Mouse (Mus musculus) kidney, postnatal 0 days (tissue): ENCODE measurements around the gene Adamts17. TPM values are rescaled to one million over a fixed set of nuclear protein-coding genes. Genes with fewer than 3 reads are reported as not detected.

Experiments used
- ATAC-seq: fragments of 200-750 bp; cut with Nextera tagmentation; replicated peaks from 2 replicates; pipeline ENCODE4 v1.8.0; 2017; ENCODE audit warnings: low read depth, moderate number of reproducible peaks, moderate TSS enrichment, moderate library complexity; ENCODE audit not compliant: low FRiP score
- DNase-seq: peaks from one replicate; pipeline ENCODE4 v3.0.0-alpha.2; 2016; ENCODE audit warnings: low spot score
- H3K27ac ChIP-seq: fragments of 300-500 bp; sonication (generic); 2 replicates; pipeline ENCODE4 v1.5.1; 2014; ENCODE audit warnings: mild to moderate bottlenecking
- H3K27me3 ChIP-seq: fragments of 300-500 bp; sonication (generic); 2 replicates; pipeline ENCODE4 v1.6.1; 2014; ENCODE audit warnings: low read length, mixed read lengths; ENCODE audit not compliant: insufficient read depth
- H3K36me3 ChIP-seq: fragments of 300-500 bp; sonication (generic); 2 replicates; pipeline ENCODE4 v1.6.1; 2014; ENCODE audit warnings: low read length, mixed read lengths; ENCODE audit not compliant: insufficient read depth
- H3K4me1 ChIP-seq: fragments of 300-500 bp; sonication (generic); replicated peaks from 2 replicates; pipeline ENCODE4 v1.6.1; 2014; ENCODE audit warnings: antibody characterized with exemption, low read length, mixed read lengths; ENCODE audit not compliant: insufficient read depth
- H3K4me2 ChIP-seq: fragments of 300-500 bp; sonication (generic); 2 replicates; pipeline ENCODE4 v1.6.1; 2014; ENCODE audit warnings: mild to moderate bottlenecking, low read length, moderate library complexity, mixed read lengths
- H3K4me3 ChIP-seq: fragments of 300-500 bp; sonication (generic); replicated peaks from 2 replicates; pipeline ENCODE4 v1.5.1; 2014; ENCODE audit warnings: low read depth, low read length
- H3K9ac ChIP-seq: fragments of 300-500 bp; sonication (generic); 2 replicates; pipeline ENCODE4 v1.6.1; 2014; ENCODE audit warnings: low read depth, low read length
- H3K9me3 ChIP-seq: fragments of 300-500 bp; sonication (generic); replicated peaks from 2 replicates; pipeline ENCODE4 v1.6.1; 2016; ENCODE audit warnings: low read length, inconsistent platforms, mixed read lengths
- CTCF ChIP-seq: IDR thresholded peaks from 2 replicates; pipeline ENCODE4 v1.5.1; 2016; ENCODE audit warnings: antibody characterized with exemption, low read depth, mild to moderate bottlenecking, moderate library complexity
- WGBS: fragments of 180-500 bp; shearing (Covaris S2); extraction: QIAGEN DNeasy Blood & Tissue Kit; methylation state at CpG from one replicate; pipeline ENCODE4 v1.1.7; 2014; 5-methylcytosine and 5-hydroxymethylcytosine counted together
- polyA plus RNA-seq: library from polyadenylated mRNA; unstranded; fragments of >200 nt; fragmentation: Nextera tagmentation; extraction: Ambion mirVana; gene quantifications from 2 replicates; pipeline ENCODE4 v1.2.1, GENCODE M21; 2015

Adamts17 gene
- polyA plus RNA-seq, 1 experiment from 2014 or later, result 3.1 TPM

GRCm38 (mm10) chr7:66935041-66935440 lies 95.5 kb downstream of the Adamts17 start:
- no peak overlapping the region for H3K9ac ChIP-seq
- no peak overlapping the region for H3K27ac ChIP-seq
- TF ChIP-seq CTCF, result no peak
- no peak for DNase-seq
- H3K4me3 ChIP-seq, result no peak overlapping the region
- no peaks in the 10 kb centered on the region for H3K27me3 ChIP-seq
- no peaks in the 10 kb centered on the region for H3K4me1 ChIP-seq
- no peak overlapping the region for H3K4me2 ChIP-seq
- 90% methylated on average over 6 of the region's 6 CpGs for WGBS
- no peaks in the 10 kb centered on the region for H3K9me3 ChIP-seq
- ATAC-seq, result no peak
- no peaks in the 10 kb centered on the region for H3K36me3 ChIP-seq

GRCm38 (mm10) chr7:66936042-66936755 lies 96.7 kb downstream of the Adamts17 start:
- no peaks in the 10 kb centered on the region for H3K9me3 ChIP-seq
- H3K36me3 ChIP-seq, result no peaks in the 10 kb centered on the region
- 72% methylated on average over 8 of the region's 8 CpGs for WGBS
- H3K4me1 ChIP-seq, result no peaks in the 10 kb centered on the region
- no peak for TF ChIP-seq CTCF
- no peak overlapping the region for H3K4me3 ChIP-seq
- H3K4me2 ChIP-seq, result no peak overlapping the region
- no peak overlapping the region for H3K9ac ChIP-seq
- DNase-seq, result no peak
- no peak for ATAC-seq
- H3K27me3 ChIP-seq, result no peaks in the 10 kb centered on the region
- no peak overlapping the region for H3K27ac ChIP-seq

GRCm38 (mm10) chr7:66936911-66937310 lies 97.4 kb downstream of the Adamts17 start:
- ATAC-seq (no peak), DNase-seq (no peak)
- 62% methylated on average over 2 of the region's 2 CpGs for WGBS
- Histone ChIP-seq H3K27me3 (no peaks in the 10 kb centered on the region), H3K4me3 (no peak overlapping the region), H3K4me1 (no peaks in the 10 kb centered on the region), H3K9ac (no peak overlapping the region), H3K4me2 (no peak overlapping the region), H3K27ac (no peak overlapping the region), H3K9me3 (no peaks in the 10 kb centered on the region), H3K36me3 (no peaks in the 10 kb centered on the region)
- no peak for TF ChIP-seq CTCF

- Histone ChIP-seq H3K27me3 (no peaks in the 10 kb centered on the region), H3K9me3 (no peaks in the 10 kb centered on the region), H3K27ac (no peak overlapping the region), H3K36me3 (no peaks in the 10 kb centered on the region), H3K4me2 (no peak overlapping the region), H3K9ac (no peak overlapping the region), H3K4me3 (no peak overlapping the region), H3K4me1 (no peaks in the 10 kb centered on the region)
- DNase-seq (no peak), ATAC-seq (no peak)
- no peak for TF ChIP-seq CTCF
- 69% methylated on average over 13 of the region's 13 CpGs for WGBS
Measured at GRCm38 (mm10) chr7:66938988-66939783, 99.7 kb downstream of the Adamts17 start.

- no peak for ATAC-seq
- H3K4me1 ChIP-seq, result no peaks in the 10 kb centered on the region
- no peak overlapping the region for H3K27ac ChIP-seq
- DNase-seq, result no peak
- H3K27me3 ChIP-seq, result no peaks in the 10 kb centered on the region
- H3K4me2 ChIP-seq, result no peak overlapping the region
- no peak for TF ChIP-seq CTCF
- no peaks in the 10 kb centered on the region for H3K9me3 ChIP-seq
- no peaks in the 10 kb centered on the region for H3K36me3 ChIP-seq
- H3K4me3 ChIP-seq, result no peak overlapping the region
- 88% methylated on average over 4 of the region's 4 CpGs for WGBS
- H3K9ac ChIP-seq, result no peak overlapping the region
Measured at GRCm38 (mm10) chr7:66940761-66941160, 101.2 kb downstream of the Adamts17 start.

- DNase-seq (no peak), ATAC-seq (no peak)
- no peak for TF ChIP-seq CTCF
- Histone ChIP-seq H3K4me1 (no peaks in the 10 kb centered on the region), H3K27ac (no peak overlapping the region), H3K9ac (no peak overlapping the region), H3K4me2 (no peak overlapping the region), H3K9me3 (no peaks in the 10 kb centered on the region), H3K4me3 (no peak overlapping the region), H3K36me3 (no peaks in the 10 kb centered on the region), H3K27me3 (no peaks in the 10 kb centered on the region)
- WGBS, result 97% methylated on average over 3 of the region's 3 CpGs
Measured at GRCm38 (mm10) chr7:66949006-66949405, 109.5 kb downstream of the Adamts17 start.
